Mouse (Mus musculus) small intestine, adult 2 months (tissue): Measurements from ENCODE around the gene Itfg2. TPM values are rescaled to one million over a fixed set of nuclear protein-coding genes. Genes with fewer than 3 reads are reported as not detected.
A peak's percentile ranks its signal among the peaks of the same experiment; 100 is the strongest.

Source experiments
- H3K27ac ChIP-seq: fragments of 200-500 bp; 2 replicates; pipeline ENCODE4 v1.5.1; 2012; ENCODE audit warnings: low read depth, low read length, control low read depth, inconsistent platforms; ENCODE audit not compliant: insufficient read depth
- H3K27me3 ChIP-seq: fragments of 200-500 bp; 2 replicates; pipeline ENCODE4 v1.6.1; 2012; ENCODE audit warnings: mild to moderate bottlenecking, moderate library complexity, low read length, inconsistent platforms; ENCODE audit not compliant: control insufficient read depth, insufficient read depth
- H3K36me3 ChIP-seq: fragments of 200-500 bp; 2 replicates; pipeline ENCODE4 v1.6.1; 2012; ENCODE audit warnings: mild to moderate bottlenecking, low read length, control low read depth, inconsistent platforms; ENCODE audit not compliant: control insufficient read depth, insufficient read depth
- H3K4me1 ChIP-seq: fragments of 200-500 bp; 2 replicates; pipeline ENCODE4 v1.6.1; 2012; ENCODE audit warnings: low read length, inconsistent platforms, mixed read lengths; ENCODE audit not compliant: control insufficient read depth, insufficient read depth, insufficient read length
- H3K4me3 ChIP-seq: fragments of 200-500 bp; 2 replicates; pipeline ENCODE4 v1.5.1; 2012; ENCODE audit warnings: low read depth, mild to moderate bottlenecking, control low read depth, inconsistent platforms, low read length, moderate library complexity
- CTCF ChIP-seq: fragments of 200-500 bp; IDR thresholded peaks from 2 replicates; pipeline ENCODE4 v1.5.1; 2012; ENCODE audit warnings: low read depth, mild to moderate bottlenecking, control low read depth, inconsistent platforms, low read length, moderate library complexity, mixed read lengths; ENCODE audit not compliant: insufficient replicate concordance, insufficient read length; ENCODE audit errors: extremely low read depth
- POLR2A ChIP-seq: fragments of 200-500 bp; IDR thresholded peaks from 2 replicates; pipeline ENCODE4 v1.6.1; 2012; ENCODE audit warnings: low read depth, mild to moderate bottlenecking, control low read depth, inconsistent platforms, low read length, moderate library complexity
- WGBS: fragments of 180-500 bp; shearing (Covaris S2); methylation state at CpG from one replicate; pipeline ENCODE4 v1.1.7; 2018; 5-methylcytosine and 5-hydroxymethylcytosine counted together
- polyA plus RNA-seq: library from polyadenylated mRNA; depleted of rRNA; stranded (reverse); fragments of >200 nt; gene quantifications from 2 replicates; pipeline ENCODE4 v1.2.3, GENCODE M21; 2012

The Itfg2 gene
- polyA plus RNA-seq, 1 experiment: 16.1 TPM

GRCm38 (mm10) chr6:128440238-128440637 lies 15.5 kb upstream of the Itfg2 start:
- Histone ChIP-seq H3K4me1 (peaks cover 15% of the 10 kb centered on the region; the same call in 1 of the 2 replicates), H3K36me3 (peaks cover 6% of the 10 kb centered on the region), H3K27me3 (no peaks in the 10 kb centered on the region), H3K27ac (no peak overlapping the region), H3K4me3 (no peak overlapping the region)
- TF ChIP-seq CTCF (no peak), POLR2A (no peak)
- 77% methylated on average over 2 of the region's 2 CpGs for WGBS

- H3K27me3 ChIP-seq: no peaks in the 10 kb centered on the region
- H3K36me3 ChIP-seq: peaks cover 17% of the 10 kb centered on the region
- no peak for TF ChIP-seq CTCF
- TF ChIP-seq POLR2A: no peak
- 8% methylated on average over 18 of the region's 18 CpGs for WGBS
- no peak overlapping the region for H3K27ac ChIP-seq
- peaks cover 19% of the 10 kb centered on the region; the same call in 1 of the 2 replicates for H3K4me1 ChIP-seq
- peak overlapping the region; percentile 93 for H3K4me3 ChIP-seq
Measured at GRCm38 (mm10) chr6:128438871-128439341, 14.2 kb upstream of the Itfg2 start.

- peak within 1 kb of the TSS; percentile 93 for H3K4me3 ChIP-seq
- H3K27ac ChIP-seq: peak within 1 kb of the TSS; percentile 75
- WGBS: under 1% methylated on average over 67 of the region's 67 CpGs
- no peaks in the 10 kb centered on the region for H3K27me3 ChIP-seq
- TF ChIP-seq POLR2A: peak; percentile 90; the same call in 1 of the 2 replicates
- TF ChIP-seq CTCF: no peak
- peaks cover 19% of the 10 kb centered on the region; the same call in 1 of the 2 replicates for H3K4me1 ChIP-seq
- H3K36me3 ChIP-seq: peaks cover 22% of the 10 kb centered on the region
Measured at GRCm38 (mm10) chr6:128438317-128438870, 13.7 kb upstream of the Itfg2 start, which contains the start of gene Fkbp4. Gene Fkbp4, minus strand, starts transcription at chr6:128438677.

- Histone ChIP-seq H3K36me3 (peaks cover 28% of the 10 kb centered on the region), H3K27me3 (no peaks in the 10 kb centered on the region), H3K4me3 (peak overlapping the region; percentile 93), H3K4me1 (peaks cover 19% of the 10 kb centered on the region; the same call in 1 of the 2 replicates), H3K27ac (peak overlapping the region; percentile 75)
- no peak for TF ChIP-seq POLR2A
- no peak for TF ChIP-seq CTCF
- WGBS: under 1% methylated on average over 52 of the region's 52 CpGs
Measured at GRCm38 (mm10) chr6:128437731-128438316, 13.1 kb upstream of the Itfg2 start.

GRCm38 (mm10) chr6:128437288-128437687 lies 12.6 kb upstream of the Itfg2 start:
- H3K27me3 ChIP-seq: no peaks in the 10 kb centered on the region
- H3K4me1 ChIP-seq: peaks cover 19% of the 10 kb centered on the region; the same call in 1 of the 2 replicates
- H3K27ac ChIP-seq: peak overlapping the region; percentile 75
- H3K36me3 ChIP-seq: peaks cover 33% of the 10 kb centered on the region
- no peak for TF ChIP-seq POLR2A
- TF ChIP-seq CTCF: no peak
- WGBS: 6% methylated on average over 10 of the region's 10 CpGs
- peak overlapping the region; percentile 93 for H3K4me3 ChIP-seq

GRCm38 (mm10) chr6:128436356-128437005 lies 11.8 kb upstream of the Itfg2 start:
- TF ChIP-seq CTCF (no peak), POLR2A (no peak)
- peak overlapping the region; percentile 23; the same call in 1 of the 2 replicates for H3K27ac ChIP-seq
- H3K4me1 ChIP-seq: peaks cover 19% of the 10 kb centered on the region; the same call in 1 of the 2 replicates
- H3K4me3 ChIP-seq: peak overlapping the region; percentile 47
- WGBS: 44% methylated on average over 8 of the region's 8 CpGs
- no peaks in the 10 kb centered on the region for H3K27me3 ChIP-seq
- peaks cover 41% of the 10 kb centered on the region for H3K36me3 ChIP-seq

- H3K36me3 ChIP-seq: peaks cover 48% of the 10 kb centered on the region
- no peak overlapping the region for H3K4me3 ChIP-seq
- peaks cover 19% of the 10 kb centered on the region; the same call in 1 of the 2 replicates for H3K4me1 ChIP-seq
- 26% methylated on average over 5 of the region's 5 CpGs for WGBS
- TF ChIP-seq POLR2A (no peak; the same call in 1 of the 2 replicates), CTCF (no peak)
- H3K27me3 ChIP-seq: no peaks in the 10 kb centered on the region
- no peak overlapping the region for H3K27ac ChIP-seq
Measured at GRCm38 (mm10) chr6:128435474-128435873, 10.7 kb upstream of the Itfg2 start.
